Mouse (Mus musculus) heart, embryonic 11.5 days (tissue): ENCODE data around the gene Cox14. TPM values are rescaled to one million over a fixed set of nuclear protein-coding genes. Genes with fewer than 3 reads are reported as not detected.

ENCODE experiments used
- ATAC-seq: fragments of 200-750 bp; cut with Nextera tagmentation; replicated peaks from 2 replicates; pipeline ENCODE4 v1.8.0; 2017; ENCODE audit warnings: moderate library complexity; ENCODE audit not compliant: insufficient number of reproducible peaks, low FRiP score, low TSS enrichment
- H3K27ac ChIP-seq: fragments of 300-500 bp; sonication (generic); 2 replicates; pipeline ENCODE4 v1.5.1; 2014; ENCODE audit warnings: mild to moderate bottlenecking, low read depth, low read length
- H3K27me3 ChIP-seq: fragments of 300-500 bp; sonication (generic); 2 replicates; pipeline ENCODE4 v1.6.1; 2014; ENCODE audit warnings: mild to moderate bottlenecking, low read length, mixed read lengths; ENCODE audit not compliant: control insufficient read depth, insufficient read depth
- H3K36me3 ChIP-seq: fragments of 300-500 bp; sonication (generic); 2 replicates; pipeline ENCODE4 v1.6.1; 2014; ENCODE audit warnings: mild to moderate bottlenecking, low read length, moderate library complexity, mixed read lengths; ENCODE audit not compliant: control insufficient read depth, insufficient read depth
- H3K4me1 ChIP-seq: fragments of 300-500 bp; sonication (generic); 2 replicates; pipeline ENCODE4 v1.6.1; 2014; ENCODE audit warnings: low read length; ENCODE audit not compliant: control insufficient read depth, insufficient read depth
- H3K4me2 ChIP-seq: fragments of 300-500 bp; sonication (generic); 2 replicates; pipeline ENCODE4 v1.6.1; 2014; ENCODE audit warnings: mild to moderate bottlenecking, moderate library complexity
- H3K4me3 ChIP-seq: fragments of 300-500 bp; sonication (generic); 2 replicates; pipeline ENCODE4 v1.5.1; 2014; ENCODE audit warnings: low read depth, low read length
- H3K9ac ChIP-seq: fragments of 300-500 bp; sonication (generic); 2 replicates; pipeline ENCODE4 v1.6.1; 2014; ENCODE audit warnings: mild to moderate bottlenecking, low read depth, low read length, moderate library complexity
- H3K9me3 ChIP-seq: fragments of 300-500 bp; sonication (generic); replicated peaks from 2 replicates; pipeline ENCODE4 v1.6.1; 2016; ENCODE audit warnings: low read length; ENCODE audit not compliant: control insufficient read depth
- WGBS: fragments of 180-500 bp; shearing (Covaris S2); extraction: QIAGEN DNeasy Blood & Tissue Kit; methylation state at CpG from one replicate; pipeline ENCODE4 v1.1.7; 2014; ENCODE audit not compliant: insufficient replicate concordance; 5-methylcytosine and 5-hydroxymethylcytosine counted together
- polyA plus RNA-seq: library from polyadenylated mRNA; unstranded; fragments of >200 nt; fragmentation: Nextera tagmentation; extraction: Ambion mirVana; gene quantifications from 2 replicates; pipeline ENCODE4 v1.2.1, GENCODE M21; 2014

Cox14 gene
- polyA plus RNA-seq, 1 experiment from 2014 or later = 176 TPM

- Histone ChIP-seq H3K27ac (peak overlapping the region; percentile 98), H3K4me1 (peaks cover 39% of the 10 kb centered on the region), H3K9ac (0 out of 2 replicates have a peak overlapping the region, but pooled peaks have one; percentile 16)
Observed at GRCm38 (mm10) chr15:99703676-99704040, 21.8 kb upstream of the Cox14 start.

GRCm38 (mm10) chr15:99704041-99704681 is 21.3 kb upstream of the Cox14 start:
- 40% methylated on average over 23 of the region's 23 CpGs for WGBS
- Histone ChIP-seq H3K4me3 (peak overlapping the region; percentile 8; the same call in 1 of the 2 replicates), H3K27ac (peak overlapping the region; percentile 98), H3K4me2 (peak overlapping the region; percentile 82), H3K27me3 (no peaks in the 10 kb centered on the region), H3K4me1 (peaks cover 38% of the 10 kb centered on the region), H3K36me3 (peaks cover 23% of the 10 kb centered on the region), H3K9me3 (no peaks in the 10 kb centered on the region), H3K9ac (peak overlapping the region; percentile 55; the same call in 1 of the 2 replicates)
- ATAC-seq = no peak

More at GRCm38 (mm10) chr15:99703676-99704040, 21.8 kb upstream of the Cox14 start:
- H3K36me3 ChIP-seq = peaks cover 20% of the 10 kb centered on the region
- ATAC-seq = no peak
- WGBS = 72% methylated on average over 5 of the region's 5 CpGs
- peak overlapping the region; percentile 82 for H3K4me2 ChIP-seq
- peaks cover under 1% of the 10 kb centered on the region; the same call in 1 of the 2 replicates for H3K27me3 ChIP-seq
- H3K4me3 ChIP-seq = peak overlapping the region; percentile 14; the same call in 1 of the 2 replicates
- H3K9me3 ChIP-seq = no peaks in the 10 kb centered on the region

DNA sequence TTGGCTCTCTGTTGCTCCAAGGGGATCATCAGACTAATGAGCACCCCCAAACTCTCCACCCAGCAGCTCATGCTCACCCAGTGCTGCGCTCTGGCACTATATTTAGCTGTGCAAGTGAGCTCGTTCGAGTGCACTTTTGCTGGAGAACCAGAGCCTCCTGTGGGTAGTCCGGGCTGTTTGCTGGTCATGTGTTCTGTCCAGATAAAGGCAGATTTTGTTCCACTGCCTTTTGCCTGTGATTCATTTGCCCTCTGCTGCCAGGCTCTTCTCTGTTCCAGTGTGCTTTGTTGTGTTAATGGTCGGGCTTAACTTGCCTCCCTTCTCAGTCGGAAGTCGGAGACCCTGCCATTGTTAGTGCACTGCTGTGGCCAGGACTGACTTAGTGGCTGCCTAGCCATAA is 20.5 kb upstream of the Cox14 start:
- H3K9me3 ChIP-seq = no peaks in the 10 kb centered on the region
- H3K4me1 ChIP-seq = peaks cover 38% of the 10 kb centered on the region
- H3K27me3 ChIP-seq = no peaks in the 10 kb centered on the region
- peak overlapping the region; percentile 82 for H3K4me2 ChIP-seq
- H3K27ac ChIP-seq = peak overlapping the region; percentile 98
- H3K36me3 ChIP-seq = peaks cover 28% of the 10 kb centered on the region
- ATAC-seq = no peak
- H3K4me3 ChIP-seq = no peak overlapping the region
- WGBS = 44% methylated on average over 7 of the region's 7 CpGs
- H3K9ac ChIP-seq = peak overlapping the region; percentile 55; the same call in 1 of the 2 replicates

DNA sequence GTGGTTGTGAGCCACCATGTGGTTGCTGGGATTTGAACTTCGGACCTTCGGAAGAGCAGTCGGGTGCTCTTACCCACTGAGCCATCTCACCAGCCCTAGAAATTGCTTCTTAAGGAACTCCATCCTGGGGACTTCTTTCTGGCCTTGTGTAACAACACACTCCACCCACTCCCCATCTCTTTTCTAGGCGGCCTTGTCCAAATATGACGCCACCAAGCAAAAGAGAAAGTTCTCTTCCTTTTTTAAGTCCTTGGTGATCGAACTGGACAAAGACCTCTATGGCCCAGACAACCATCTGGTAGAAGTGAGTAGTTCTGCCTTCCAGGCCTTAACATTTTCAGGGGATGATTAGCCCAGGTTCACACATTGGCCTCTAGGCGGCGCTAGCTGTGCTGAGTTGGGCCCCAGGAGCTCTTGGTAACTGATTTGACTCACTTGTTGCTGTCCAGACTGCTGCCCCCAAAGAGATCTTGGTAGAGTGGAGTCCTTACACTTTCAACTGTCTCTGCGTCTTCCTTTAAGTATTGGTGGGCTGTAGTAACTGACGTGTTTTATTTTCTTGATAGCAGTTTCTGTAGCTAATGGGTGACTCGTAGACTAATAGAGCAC is 19.9 kb upstream of the Cox14 start, which contains the start of gene Gm17349:
TSS of gene Gm17349 (minus strand) at position 51 of the 609 bp plus-strand sequence.
- Histone ChIP-seq H3K4me2 (peak within 1 kb of the TSS; percentile 82), H3K4me3 (peak within 1 kb of the TSS; percentile 8; the same call in 1 of the 2 replicates), H3K36me3 (peaks cover 32% of the 10 kb centered on the region), H3K27ac (peak within 1 kb of the TSS; percentile 98), H3K9ac (peak within 1 kb of the TSS; percentile 55; the same call in 1 of the 2 replicates), H3K9me3 (no peaks in the 10 kb centered on the region), H3K4me1 (peaks cover 38% of the 10 kb centered on the region), H3K27me3 (no peaks in the 10 kb centered on the region)
- ATAC-seq = no peak
- whole genome bisulfite sequencing = 67% methylated on average over 11 of the region's 11 CpGs

DNA sequence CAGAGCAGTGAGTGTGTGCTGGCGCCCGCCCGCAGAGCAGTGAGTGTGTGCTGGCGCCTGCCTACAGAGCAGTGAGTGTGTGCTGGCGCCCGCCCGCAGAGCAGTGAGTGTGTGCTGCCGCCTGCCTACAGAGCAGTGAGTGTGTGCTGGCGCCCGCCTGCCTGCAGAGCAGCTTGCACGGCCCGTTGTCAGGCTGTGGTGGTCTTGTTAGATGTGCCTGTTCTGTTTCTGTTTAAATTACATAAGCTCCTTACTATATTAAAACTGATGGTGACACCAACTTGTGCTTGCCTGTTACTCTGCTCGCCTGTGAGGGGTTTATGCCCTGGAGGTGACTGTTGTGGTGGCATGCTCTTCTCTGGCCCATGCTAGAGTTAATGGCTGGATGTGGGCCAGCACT is 17.2 kb upstream of the Cox14 start:
- no peak for ATAC-seq
- H3K9me3 ChIP-seq = no peaks in the 10 kb centered on the region
- 94% methylated on average over 13 of the region's 13 CpGs for WGBS
- peaks cover 50% of the 10 kb centered on the region for H3K36me3 ChIP-seq
- peaks cover 24% of the 10 kb centered on the region for H3K4me1 ChIP-seq
- no peak overlapping the region for H3K4me3 ChIP-seq
- H3K27me3 ChIP-seq = no peaks in the 10 kb centered on the region
- no peak overlapping the region for H3K27ac ChIP-seq
- no peak overlapping the region for H3K9ac ChIP-seq
- H3K4me2 ChIP-seq = no peak overlapping the region

- Histone ChIP-seq H3K36me3 (peaks cover 52% of the 10 kb centered on the region), H3K4me1 (peaks cover 12% of the 10 kb centered on the region; the same call in 1 of the 2 replicates), H3K9ac (no peak overlapping the region), H3K4me2 (no peak overlapping the region), H3K27me3 (no peaks in the 10 kb centered on the region), H3K4me3 (no peak overlapping the region), H3K27ac (no peak overlapping the region), H3K9me3 (no peaks in the 10 kb centered on the region)
- no peak for ATAC-seq
- 85% methylated on average over 10 of the region's 10 CpGs for WGBS
Observed at GRCm38 (mm10) chr15:99710221-99711190, 14.9 kb upstream of the Cox14 start.

DNA sequence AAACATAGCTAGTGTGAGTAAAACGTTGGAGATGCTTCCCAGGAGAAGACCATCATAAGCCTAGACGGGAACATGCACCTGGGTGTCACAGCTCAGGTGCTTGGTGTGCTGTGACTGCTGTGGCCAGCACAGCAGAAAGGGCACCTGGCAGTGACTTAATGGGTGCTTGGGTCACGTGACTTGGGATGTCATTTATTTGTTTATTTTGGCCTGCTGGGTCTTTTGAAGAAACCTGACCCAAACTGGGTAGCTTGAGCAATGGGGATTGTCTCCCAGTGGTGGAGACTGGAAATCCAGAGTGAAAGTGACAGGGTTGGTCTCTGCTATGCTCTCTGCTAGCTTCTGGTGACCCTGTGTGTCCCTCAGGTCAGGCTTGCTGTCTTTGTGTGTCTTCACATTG is 13.9 kb upstream of the Cox14 start:
- 72% methylated on average over 3 of the region's 3 CpGs for WGBS
- no peaks in the 10 kb centered on the region for H3K27me3 ChIP-seq
- no peak overlapping the region for H3K4me3 ChIP-seq
- no peak overlapping the region for H3K4me2 ChIP-seq
- no peak for ATAC-seq
- no peak overlapping the region for H3K27ac ChIP-seq
- H3K36me3 ChIP-seq = peaks cover 45% of the 10 kb centered on the region
- no peak overlapping the region for H3K9ac ChIP-seq
- H3K4me1 ChIP-seq = peaks cover 11% of the 10 kb centered on the region; the same call in 1 of the 2 replicates
- no peaks in the 10 kb centered on the region for H3K9me3 ChIP-seq
